ENCODE assay signal across 13 mouse cellular contexts in the genomic region with DNA sequence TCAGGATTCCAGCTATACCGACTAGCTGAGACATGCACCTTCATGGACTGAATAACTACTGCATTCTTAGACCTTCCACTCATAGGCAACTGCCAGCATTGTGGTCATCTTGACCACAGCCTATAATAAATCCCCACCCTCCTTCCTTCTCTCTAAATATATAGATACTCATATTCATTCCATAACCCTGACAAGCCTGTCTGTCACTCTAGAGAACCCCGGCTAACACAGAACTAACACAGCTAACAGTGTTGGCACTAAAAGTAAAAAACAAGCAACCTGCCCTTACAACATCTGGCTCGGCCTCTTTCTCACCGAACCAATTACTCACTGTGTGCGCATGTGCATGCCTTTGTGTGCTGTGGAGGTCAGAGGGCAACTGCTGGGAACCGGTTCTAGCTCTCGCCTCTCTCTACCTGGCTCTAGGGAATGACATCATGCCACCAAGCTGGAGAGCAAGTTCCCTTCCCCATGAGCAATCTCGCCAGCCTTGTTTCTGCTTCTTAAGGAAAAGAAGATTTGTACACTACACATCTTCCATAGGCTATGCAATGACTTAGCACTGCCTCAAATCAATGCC. TPM values are rescaled to one million over a fixed set of nuclear protein-coding genes. Genes with fewer than 3 reads are reported as not detected.
DNase-seq lines count a peak whose midpoint lies in the region; ATAC-seq and TF ChIP-seq lines count a peak whose summit lies in the region.
"Had no signal": no experiment of that assay in that cellular context is flagged by ENCODE, and none has a peak within 500 bp of the region (broad histone marks: within the 10 kb centered on the region; RNA-seq: fewer than 3 reads in every experiment).

No protein-coding gene starts in this region.

- 66% methylated on average over 8 of the region's 8 CpGs for WGBS in heart, embryonic 10.5 days
- 39% methylated on average over 8 of the region's 8 CpGs for WGBS in kidney, adult 2 months
- 68% methylated on average over 8 of the region's 8 CpGs for WGBS in liver, embryonic 13.5 days (ENCODE audit: insufficient replicate concordance)
- WGBS in hindbrain, postnatal 0 days: 75% methylated on average over 8 of the region's 8 CpGs

- no peak for TF ChIP-seq CTCF in kidney, adult 2 months (conservative IDR thresholded peaks at IDR 0.05; ENCODE audit: insufficient read depth, insufficient read length, low read depth, low read length)
- TF ChIP-seq CTCF in hindbrain, postnatal 0 days (IDR thresholded peaks at IDR 0.05; ENCODE audit: low read depth): no peak
- no peak for TF ChIP-seq CTCF in layer of hippocampus, adult 2 months (conservative IDR thresholded peaks at IDR 0.05)

- no peak overlapping the region for H3K9ac ChIP-seq in liver, embryonic 13.5 days
- no peak overlapping the region for H3K9ac ChIP-seq in hindbrain, postnatal 0 days (replicated peaks; ENCODE audit: low read length)
- H3K9ac ChIP-seq: hindbrain, embryonic 15.5 days had no signal

- no peak for DNase-seq in heart, embryonic 10.5 days (ENCODE audit: low spot score)
- no peak for DNase-seq in heart, postnatal 14 days
- DNase-seq in NIH3T3 (ENCODE audit: low read depth): peak; percentile 89
- DNase-seq in kidney, adult 2 months: peak; percentile 74
- DNase-seq in liver, embryonic 13.5 days: no peak
- DNase-seq in left cerebral cortex, adult 11 months (ENCODE audit: low spot score): no peak
- DNase-seq in hindbrain, postnatal 0 days (ENCODE audit: low spot score): no peak
- no peak for DNase-seq in layer of hippocampus, adult 2 months (ENCODE audit: low spot score in 2 of 2)
- DNase-seq: midbrain, embryonic 14.5 days had no signal

- no peaks in the 10 kb centered on the region for H3K9me3 ChIP-seq in heart, embryonic 10.5 days
- no peaks in the 10 kb centered on the region for H3K9me3 ChIP-seq in liver, embryonic 13.5 days (replicated peaks)
- H3K9me3 ChIP-seq in hindbrain, postnatal 0 days (ENCODE audit: low read length): no peaks in the 10 kb centered on the region
- H3K9me3 ChIP-seq: hindbrain, embryonic 15.5 days had no signal

- H3K4me3 ChIP-seq in heart, embryonic 10.5 days: no peak overlapping the region
- H3K4me3 ChIP-seq in kidney, adult 2 months (ENCODE audit: insufficient read depth, low read depth, low read length): no peak overlapping the region
- H3K4me3 ChIP-seq in liver, embryonic 13.5 days (replicated peaks): no peak overlapping the region
- H3K4me3 ChIP-seq in hindbrain, postnatal 0 days (ENCODE audit: low read length): no peak overlapping the region
- no peak overlapping the region for H3K4me3 ChIP-seq in layer of hippocampus, adult 2 months
- H3K4me3 ChIP-seq: hindbrain, embryonic 15.5 days had no signal

- H3K27me3 ChIP-seq in heart, embryonic 10.5 days (ENCODE audit: insufficient read depth, poor library complexity, severe bottlenecking): 0 out of 2 replicates have a peak, but pooled peaks cover 3% of the 10 kb centered on the region
- H3K27me3 ChIP-seq in kidney, adult 2 months (replicated peaks; ENCODE audit: control insufficient read depth, insufficient read depth, low read length): no peaks in the 10 kb centered on the region
- no peaks in the 10 kb centered on the region for H3K27me3 ChIP-seq in liver, embryonic 13.5 days
- H3K27me3 ChIP-seq in hindbrain, postnatal 0 days (ENCODE audit: insufficient read depth, low read length): no peaks in the 10 kb centered on the region
- H3K27me3 ChIP-seq: hindbrain, embryonic 15.5 days had no signal

- peak; percentile 43; the same call in 1 of the 2 replicates for ATAC-seq in liver, embryonic 13.5 days (ENCODE audit: low read depth)
- ATAC-seq in hindbrain, postnatal 0 days: no peak

- no peaks in the 10 kb centered on the region for H3K36me3 ChIP-seq in heart, embryonic 10.5 days
- H3K36me3 ChIP-seq in kidney, adult 2 months (ENCODE audit: control insufficient read depth, insufficient read depth, low read length): no peaks in the 10 kb centered on the region
- no peaks in the 10 kb centered on the region for H3K36me3 ChIP-seq in liver, embryonic 13.5 days
- no peaks in the 10 kb centered on the region for H3K36me3 ChIP-seq in hindbrain, postnatal 0 days (ENCODE audit: insufficient read depth, low read length)
- H3K36me3 ChIP-seq: hindbrain, embryonic 15.5 days had no signal

- intact Hi-C loops in heart, postnatal 14 days (cut with DNase I): loop anchor here (2.0 kb wide), 1 partner anchor 16 kb away; no protein-coding TSS in a partner anchor

- H3K4me1 ChIP-seq in heart, embryonic 10.5 days: peaks cover 31% of the 10 kb centered on the region
- peaks cover 17% of the 10 kb centered on the region; the same call in 1 of the 2 replicates for H3K4me1 ChIP-seq in kidney, adult 2 months (ENCODE audit: control insufficient read depth, insufficient read depth, low read length)
- H3K4me1 ChIP-seq in liver, embryonic 13.5 days (replicated peaks): peaks cover 34% of the 10 kb centered on the region
- H3K4me1 ChIP-seq in hindbrain, postnatal 0 days (ENCODE audit: insufficient read depth, low read length): no peaks in the 10 kb centered on the region

- H3K27ac ChIP-seq in heart, embryonic 10.5 days: 0 out of 2 replicates have a peak overlapping the region, but pooled peaks have one; percentile 39
- H3K27ac ChIP-seq in kidney, adult 2 months (ENCODE audit: insufficient read depth, low read depth, low read length): peak overlapping the region; percentile 44; the same call in 1 of the 2 replicates
- H3K27ac ChIP-seq in liver, embryonic 13.5 days: peak overlapping the region; percentile 50
- no peak overlapping the region for H3K27ac ChIP-seq in hindbrain, postnatal 0 days
- H3K27ac ChIP-seq in layer of hippocampus, adult 2 months: no peak overlapping the region
- H3K27ac ChIP-seq: hindbrain, embryonic 15.5 days had no signal

- no peak for TF ChIP-seq POLR2A in kidney, adult 2 months (IDR thresholded peaks at IDR 0.05; ENCODE audit: low read depth, low read length)

- no peak overlapping the region for H3K4me2 ChIP-seq in liver, embryonic 13.5 days
- no peak overlapping the region for H3K4me2 ChIP-seq in hindbrain, postnatal 0 days (ENCODE audit: low read depth, low read length)
- H3K4me2 ChIP-seq: hindbrain, embryonic 15.5 days had no signal

RNA-seq across cellular contexts. Expression of a gene that starts 14.0 kb away (rescaled TPM):
- polyA plus RNA-seq in heart, embryonic 10.5 days (2016; fragmentation: Nextera tagmentation; extraction: Ambion mirVana): 43.8 and 63.2 TPM in 2 replicates
- 10 to 100 TPM; 17.6 to 20.0 TPM for total RNA-seq in heart, postnatal 14 days (2021)
- 17.2 and 19.6 TPM in 2 replicates for polyA plus RNA-seq in kidney, adult 2 months (2012; rRNA removed)
- 22.4 and 24.9 TPM in 2 replicates for polyA plus RNA-seq in liver, embryonic 13.5 days (2015; fragmentation: Nextera tagmentation; extraction: Ambion mirVana)
- 41.8 and 61.5 TPM in 2 replicates for total RNA-seq in hindbrain, postnatal 0 days (2014; rRNA removed)
- polyA plus RNA-seq in hindbrain, postnatal 0 days (2015; fragmentation: Nextera tagmentation; extraction: Ambion mirVana): 50.7 and 54.5 TPM in 2 replicates
- total RNA-seq in layer of hippocampus, adult 2 months (2021): 10 to 100 TPM; 27.3 to 36.3 TPM

RNA-seq across cellular contexts. Expression of a gene that starts 18.2 kb away (rescaled TPM):
- polyA plus RNA-seq in heart, embryonic 10.5 days (2016; fragmentation: Nextera tagmentation; extraction: Ambion mirVana): 3.3 and 3.4 TPM in 2 replicates
- total RNA-seq in heart, postnatal 14 days (2021): 10 to 100 TPM; 13.1 to 15.4 TPM
- polyA plus RNA-seq in kidney, adult 2 months (2012; rRNA removed): 11.4 and 11.8 TPM in 2 replicates
- polyA plus RNA-seq in liver, embryonic 13.5 days (2015; fragmentation: Nextera tagmentation; extraction: Ambion mirVana): 2.6 and 3.6 TPM in 2 replicates
- 22.9 and 23.1 TPM in 2 replicates for total RNA-seq in hindbrain, postnatal 0 days (2014; rRNA removed)
- polyA plus RNA-seq in hindbrain, postnatal 0 days (2015; fragmentation: Nextera tagmentation; extraction: Ambion mirVana): 5.1 and 5.2 TPM in 2 replicates
- 10 to 100 TPM; 56.1 to 61.3 TPM for total RNA-seq in layer of hippocampus, adult 2 months (2021)

RNA-seq across cellular contexts. Expression of a gene that starts 33.8 kb away (rescaled TPM):
- polyA plus RNA-seq in heart, embryonic 10.5 days (2016; fragmentation: Nextera tagmentation; extraction: Ambion mirVana): not detected in 2 replicates
- total RNA-seq in heart, postnatal 14 days (2021): not detected
- polyA plus RNA-seq in kidney, adult 2 months (2012; rRNA removed): not detected in 2 replicates
- polyA plus RNA-seq in liver, embryonic 13.5 days (2015; fragmentation: Nextera tagmentation; extraction: Ambion mirVana): not detected in 2 replicates
- total RNA-seq in hindbrain, postnatal 0 days (2014; rRNA removed): not detected in 2 replicates
- 0.05 TPM in 1 of 2 replicates, not detected in the other for polyA plus RNA-seq in hindbrain, postnatal 0 days (2015; fragmentation: Nextera tagmentation; extraction: Ambion mirVana)
- total RNA-seq in layer of hippocampus, adult 2 months (2021): not detected
- total RNA-seq: left cerebral cortex, postnatal 25 days had no signal
- polyA plus RNA-seq: forebrain, embryonic 11.5 days; gonadal fat pad, adult 2 months; midbrain, embryonic 14.5 days had no signal

Comparison
In these comparisons a context has a peak if more than half of its experiments do, and no peak if none do; other contexts are left out.
1. DNase-seq: peak in NIH3T3 (single experiment) and kidney, adult 2 months (single experiment); none in heart, embryonic 10.5 days (single experiment), heart, postnatal 14 days (0 of 2), liver, embryonic 13.5 days (single experiment), left cerebral cortex, adult 11 months (single experiment), hindbrain, postnatal 0 days (single experiment) and layer of hippocampus, adult 2 months (0 of 2).
2. H3K27ac ChIP-seq: peak in heart, embryonic 10.5 days (single experiment), kidney, adult 2 months (single experiment) and liver, embryonic 13.5 days (single experiment); none in hindbrain, postnatal 0 days (single experiment) and layer of hippocampus, adult 2 months (single experiment).